Mouse (Mus musculus) skeletal muscle tissue, adult 2 months (tissue): Measurements from ENCODE around the gene Mbnl2.
A peak's percentile ranks its signal among the peaks of the same experiment; 100 is the strongest.

ENCODE experiments used
- DNase-seq: peaks from one replicate; pipeline ENCODE4 v3.0.0-alpha.2; 2012; ENCODE audit warnings: low read depth, low spot score

The Mbnl2 gene

GRCm38 (mm10) chr14:120324883-120325480, 49.5 kb downstream of the Mbnl2 start:
- no peak for DNase-seq

GRCm38 (mm10) chr14:120325673-120326072, 50.2 kb downstream of the Mbnl2 start:
- no peak for DNase-seq

- DNase-seq = peak; percentile 83
Observed at GRCm38 (mm10) chr14:120330454-120330853, 55.0 kb downstream of the Mbnl2 start.

- no peak for DNase-seq
Observed at GRCm38 (mm10) chr14:120330881-120331514, 55.5 kb downstream of the Mbnl2 start.

GRCm38 (mm10) chr14:120333465-120334243, 58.2 kb downstream of the Mbnl2 start:
- no peak for DNase-seq

GRCm38 (mm10) chr14:120335366-120335765, 59.9 kb downstream of the Mbnl2 start:
- no peak for DNase-seq

- no peak for DNase-seq
Observed at GRCm38 (mm10) chr14:120335871-120336270, 60.4 kb downstream of the Mbnl2 start.

GRCm38 (mm10) chr14:120336380-120336779, 60.9 kb downstream of the Mbnl2 start:
- DNase-seq = peak; percentile 94

- DNase-seq = no peak
Observed at GRCm38 (mm10) chr14:120336841-120337240, 61.4 kb downstream of the Mbnl2 start.

GRCm38 (mm10) chr14:120337731-120338462, 62.4 kb downstream of the Mbnl2 start:
- no peak for DNase-seq

GRCm38 (mm10) chr14:120338706-120339105, 63.2 kb downstream of the Mbnl2 start:
- DNase-seq = peak; percentile 70

GRCm38 (mm10) chr14:120341912-120342311, 66.4 kb downstream of the Mbnl2 start:
- peak; percentile 63 for DNase-seq

GRCm38 (mm10) chr14:120342321-120342720, 66.9 kb downstream of the Mbnl2 start:
- no peak for DNase-seq

GRCm38 (mm10) chr14:120344641-120345040, 69.2 kb downstream of the Mbnl2 start:
- DNase-seq = no peak

- DNase-seq = peak; percentile 91
Observed at GRCm38 (mm10) chr14:120347410-120348315, 72.2 kb downstream of the Mbnl2 start.

GRCm38 (mm10) chr14:120349332-120349731, 73.9 kb downstream of the Mbnl2 start:
- DNase-seq = no peak

- DNase-seq = no peak
Observed at GRCm38 (mm10) chr14:120352136-120352843, 76.8 kb downstream of the Mbnl2 start.

- DNase-seq = no peak
Observed at GRCm38 (mm10) chr14:120353211-120353610, 77.7 kb downstream of the Mbnl2 start.

GRCm38 (mm10) chr14:120354595-120354994, 79.1 kb downstream of the Mbnl2 start:
- no peak for DNase-seq

GRCm38 (mm10) chr14:120355040-120355741, 79.7 kb downstream of the Mbnl2 start:
- DNase-seq = no peak
